Mouse (Mus musculus) regulatory T cell (primary cell): Measurements from ENCODE around the gene Pkdrej.

Source experiments
- in situ Hi-C: fragments of 300-600 bp; cut with MboI, MseI; formaldehyde crosslinking; loops from one replicate; pipeline ENCODE4 v1.15.1; 2025; ENCODE audit warnings: high pct_unique_total_duplicates

Pkdrej gene

GRCm38 (mm10) chr15:85771306-85772121 lies 50.0 kb downstream of the Pkdrej start:
- in situ Hi-C loops = no loop called here

GRCm38 (mm10) chr15:85768991-85769390 lies 52.5 kb downstream of the Pkdrej start:
- in situ Hi-C loops = no loop called here

DNA sequence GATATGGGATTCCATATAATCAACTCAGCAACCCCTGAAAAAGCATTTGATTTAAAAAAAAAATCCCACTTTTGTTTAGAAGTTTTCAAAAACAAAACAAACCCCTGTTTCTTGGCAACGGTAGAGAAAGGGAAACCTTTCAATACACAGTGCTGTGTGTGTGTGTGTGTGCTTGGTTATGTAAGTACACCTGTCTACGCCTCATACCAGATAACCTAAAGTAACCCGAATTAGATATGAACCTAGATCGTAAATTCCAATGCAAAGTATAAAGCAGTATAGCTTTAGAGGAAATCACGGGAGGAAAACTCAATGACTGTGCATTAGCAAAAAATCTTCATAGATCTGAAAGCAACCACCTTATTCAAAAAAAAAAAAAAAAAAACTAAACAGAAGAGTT lies 54.9 kb downstream of the Pkdrej start:
- in situ Hi-C loops = no loop called here

DNA sequence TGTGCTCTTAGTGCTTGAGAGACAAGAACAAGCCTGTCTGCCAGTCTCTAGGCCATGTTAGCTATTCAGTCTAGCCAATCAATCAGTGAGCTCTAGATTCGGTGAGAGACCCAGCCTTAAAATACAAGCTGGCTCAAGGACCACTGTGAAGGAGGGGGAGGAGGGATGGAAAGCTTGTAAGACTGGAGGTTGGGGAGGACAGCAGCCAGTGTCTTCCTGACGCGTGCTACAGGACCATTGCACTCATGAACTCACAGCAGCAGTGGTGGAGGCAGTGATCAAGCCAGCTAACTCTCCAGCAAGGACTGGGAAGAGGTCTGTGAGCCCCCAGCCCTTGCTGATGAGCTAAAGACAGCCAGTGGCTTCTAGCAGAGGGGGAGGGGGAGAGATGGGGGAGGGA lies 56.5 kb downstream of the Pkdrej start:
- in situ Hi-C loops = no loop called here
